Mouse (Mus musculus) liver, embryonic 15.5 days (tissue): ENCODE results near the gene Cfap161. TPM values are rescaled to one million over a fixed set of nuclear protein-coding genes. Genes with fewer than 3 reads are reported as not detected.

Experiments
- ATAC-seq: fragments of 200-750 bp; cut with Nextera tagmentation; 2 replicates; pipeline ENCODE4 v1.8.0; 2017; ENCODE audit warnings: moderate number of reproducible peaks, mild to moderate bottlenecking, moderate library complexity; ENCODE audit not compliant: insufficient read depth
- H3K27ac ChIP-seq: fragments of 300-500 bp; sonication (generic); replicated peaks from 2 replicates; pipeline ENCODE4 v1.5.1; 2015; ENCODE audit warnings: mild to moderate bottlenecking, inconsistent platforms
- H3K27me3 ChIP-seq: fragments of 300-500 bp; sonication (generic); 2 replicates; pipeline ENCODE4 v1.6.1; 2015; ENCODE audit warnings: mild to moderate bottlenecking, inconsistent platforms
- H3K36me3 ChIP-seq: fragments of 300-500 bp; sonication (generic); replicated peaks from 2 replicates; pipeline ENCODE4 v1.6.1; 2015; ENCODE audit warnings: moderate library complexity, mild to moderate bottlenecking, inconsistent platforms
- H3K4me1 ChIP-seq: fragments of 300-500 bp; sonication (generic); replicated peaks from 2 replicates; pipeline ENCODE4 v1.6.1; 2015; ENCODE audit warnings: inconsistent platforms
- H3K4me2 ChIP-seq: fragments of 300-500 bp; sonication (generic); 2 replicates; pipeline ENCODE4 v1.6.1; 2015; ENCODE audit warnings: moderate library complexity, mild to moderate bottlenecking, inconsistent platforms
- H3K4me3 ChIP-seq: fragments of 300-500 bp; sonication (generic); replicated peaks from 2 replicates; pipeline ENCODE4 v1.5.1; 2015; ENCODE audit warnings: mild to moderate bottlenecking, inconsistent platforms
- H3K9ac ChIP-seq: fragments of 300-500 bp; sonication (generic); 2 replicates; pipeline ENCODE4 v1.6.1; 2015; ENCODE audit warnings: moderate library complexity, mild to moderate bottlenecking, inconsistent platforms
- H3K9me3 ChIP-seq: fragments of 300-500 bp; sonication (generic); replicated peaks from 2 replicates; pipeline ENCODE4 v1.6.1; 2016; ENCODE audit warnings: inconsistent platforms
- WGBS: fragments of 180-500 bp; shearing (Covaris S2); methylation state at CpG from one replicate; pipeline ENCODE4 v1.1.7; 2015; ENCODE audit warnings: mixed read lengths; ENCODE audit not compliant: insufficient replicate concordance; 5-methylcytosine and 5-hydroxymethylcytosine counted together
- polyA plus RNA-seq: library from polyadenylated mRNA; unstranded; fragments of >200 nt; fragmentation: Nextera tagmentation; extraction: Ambion mirVana; gene quantifications from 2 replicates; pipeline ENCODE4 v1.2.1, GENCODE M21; 2015

Gene Cfap161
- polyA plus RNA-seq, 1 experiment from 2014 or later = not detected

GRCm38 (mm10) chr7:83774721-83775120, 20.0 kb downstream of the Cfap161 start:
- H3K27ac ChIP-seq = no peak overlapping the region
- no peak overlapping the region for H3K4me3 ChIP-seq
- no peak for ATAC-seq
- H3K4me2 ChIP-seq = no peak overlapping the region
- H3K36me3 ChIP-seq = no peaks in the 10 kb centered on the region
- no peaks in the 10 kb centered on the region for H3K4me1 ChIP-seq
- no peaks in the 10 kb centered on the region for H3K27me3 ChIP-seq
- no peak overlapping the region for H3K9ac ChIP-seq
- no peaks in the 10 kb centered on the region for H3K9me3 ChIP-seq
- WGBS = 24% methylated on average over 5 of the region's 5 CpGs

- Histone ChIP-seq H3K4me1 (no peaks in the 10 kb centered on the region), H3K27me3 (no peaks in the 10 kb centered on the region), H3K27ac (no peak overlapping the region), H3K9ac (no peak overlapping the region), H3K4me3 (no peak overlapping the region), H3K9me3 (no peaks in the 10 kb centered on the region), H3K4me2 (no peak overlapping the region), H3K36me3 (no peaks in the 10 kb centered on the region)
- ATAC-seq = no peak
- WGBS = 45% methylated on average over 3 of the region's 3 CpGs
These were observed 31.0 kb downstream of the Cfap161 start for GRCm38 (mm10) chr7:83763674-83764073.

- no peak overlapping the region for H3K9ac ChIP-seq
- no peak overlapping the region for H3K4me3 ChIP-seq
- no peaks in the 10 kb centered on the region for H3K9me3 ChIP-seq
- no peaks in the 10 kb centered on the region for H3K4me1 ChIP-seq
- no peak overlapping the region for H3K27ac ChIP-seq
- ATAC-seq = no peak
- no peak overlapping the region for H3K4me2 ChIP-seq
- H3K27me3 ChIP-seq = no peaks in the 10 kb centered on the region
- no peaks in the 10 kb centered on the region for H3K36me3 ChIP-seq
- WGBS = 60% methylated on average over 5 of the region's 5 CpGs
These were observed 32.3 kb downstream of the Cfap161 start for GRCm38 (mm10) chr7:83762336-83762735.

GRCm38 (mm10) chr7:83751055-83751454, 43.6 kb downstream of the Cfap161 start:
- Histone ChIP-seq H3K4me1 (no peaks in the 10 kb centered on the region), H3K9me3 (no peaks in the 10 kb centered on the region), H3K4me2 (no peak overlapping the region), H3K27ac (no peak overlapping the region), H3K9ac (no peak overlapping the region), H3K27me3 (no peaks in the 10 kb centered on the region), H3K4me3 (no peak overlapping the region), H3K36me3 (no peaks in the 10 kb centered on the region)
- no peak for ATAC-seq
- WGBS = 35% methylated on average over 1 of the region's 1 CpGs

GRCm38 (mm10) chr7:83748405-83748804, 46.3 kb downstream of the Cfap161 start:
- 55% methylated on average over 1 of the region's 1 CpGs for WGBS
- Histone ChIP-seq H3K4me3 (no peak overlapping the region), H3K27me3 (no peaks in the 10 kb centered on the region), H3K36me3 (no peaks in the 10 kb centered on the region), H3K4me1 (no peaks in the 10 kb centered on the region), H3K27ac (no peak overlapping the region), H3K4me2 (no peak overlapping the region), H3K9ac (no peak overlapping the region), H3K9me3 (no peaks in the 10 kb centered on the region)
- no peak for ATAC-seq

GRCm38 (mm10) chr7:83746107-83746687, 48.5 kb downstream of the Cfap161 start:
- no peaks in the 10 kb centered on the region for H3K27me3 ChIP-seq
- 55% methylated on average over 8 of the region's 8 CpGs for whole genome bisulfite sequencing
- H3K4me3 ChIP-seq = no peak overlapping the region
- no peaks in the 10 kb centered on the region for H3K9me3 ChIP-seq
- no peaks in the 10 kb centered on the region for H3K36me3 ChIP-seq
- H3K9ac ChIP-seq = no peak overlapping the region
- H3K4me2 ChIP-seq = no peak overlapping the region
- no peak for ATAC-seq
- no peak overlapping the region for H3K27ac ChIP-seq
- H3K4me1 ChIP-seq = no peaks in the 10 kb centered on the region

GRCm38 (mm10) chr7:83745413-83746106, 49.1 kb downstream of the Cfap161 start, which contains the start of gene Il16:
Gene Il16 (minus strand): TSS chr7:83745726.
- no peaks in the 10 kb centered on the region for H3K36me3 ChIP-seq
- no peak within 1 kb of the TSS for H3K9ac ChIP-seq
- no peak for ATAC-seq
- 49% methylated on average over 20 of the region's 20 CpGs for WGBS
- H3K27ac ChIP-seq = no peak within 1 kb of the TSS
- H3K4me2 ChIP-seq = no peak within 1 kb of the TSS
- H3K4me3 ChIP-seq = no peak within 1 kb of the TSS
- no peaks in the 10 kb centered on the region for H3K9me3 ChIP-seq
- no peaks in the 10 kb centered on the region for H3K4me1 ChIP-seq
- no peaks in the 10 kb centered on the region for H3K27me3 ChIP-seq

GRCm38 (mm10) chr7:83745065-83745412, 49.6 kb downstream of the Cfap161 start:
- no peaks in the 10 kb centered on the region for H3K36me3 ChIP-seq
- WGBS = 67% methylated on average over 9 of the region's 9 CpGs
- no peaks in the 10 kb centered on the region for H3K27me3 ChIP-seq
- no peak overlapping the region for H3K9ac ChIP-seq
- no peak overlapping the region for H3K4me2 ChIP-seq
- H3K9me3 ChIP-seq = no peaks in the 10 kb centered on the region
- no peaks in the 10 kb centered on the region for H3K4me1 ChIP-seq
- ATAC-seq = no peak
- no peak overlapping the region for H3K27ac ChIP-seq
- H3K4me3 ChIP-seq = no peak overlapping the region

GRCm38 (mm10) chr7:83744250-83744649, 50.4 kb downstream of the Cfap161 start:
- Histone ChIP-seq H3K9me3 (no peaks in the 10 kb centered on the region), H3K4me3 (no peak overlapping the region), H3K27ac (no peak overlapping the region), H3K9ac (no peak overlapping the region), H3K27me3 (no peaks in the 10 kb centered on the region), H3K36me3 (no peaks in the 10 kb centered on the region), H3K4me2 (no peak overlapping the region), H3K4me1 (no peaks in the 10 kb centered on the region)
- 65% methylated on average over 4 of the region's 4 CpGs for WGBS
- no peak for ATAC-seq

- no peaks in the 10 kb centered on the region for H3K27me3 ChIP-seq
- H3K36me3 ChIP-seq = no peaks in the 10 kb centered on the region
- no peak overlapping the region for H3K27ac ChIP-seq
- no peak overlapping the region for H3K4me2 ChIP-seq
- no peak for ATAC-seq
- H3K4me1 ChIP-seq = no peaks in the 10 kb centered on the region
- no peak overlapping the region for H3K4me3 ChIP-seq
- H3K9ac ChIP-seq = no peak overlapping the region
- no peaks in the 10 kb centered on the region for H3K9me3 ChIP-seq
- 30% methylated on average over 3 of the region's 3 CpGs for WGBS
These were observed 52.0 kb downstream of the Cfap161 start for GRCm38 (mm10) chr7:83742690-83743089.

GRCm38 (mm10) chr7:83742026-83742425, 52.7 kb downstream of the Cfap161 start:
- ATAC-seq = no peak

More at GRCm38 (mm10) chr7:83742026-83742425, 52.7 kb downstream of the Cfap161 start:
- Histone ChIP-seq H3K4me2 (no peak overlapping the region), H3K36me3 (no peaks in the 10 kb centered on the region), H3K27me3 (no peaks in the 10 kb centered on the region), H3K27ac (no peak overlapping the region), H3K4me1 (no peaks in the 10 kb centered on the region), H3K9me3 (no peaks in the 10 kb centered on the region), H3K9ac (no peak overlapping the region), H3K4me3 (no peak overlapping the region)
- WGBS = 53% methylated on average over 2 of the region's 2 CpGs
